11 mouse cellular contexts compared by ENCODE assay signal in the genomic region with DNA sequence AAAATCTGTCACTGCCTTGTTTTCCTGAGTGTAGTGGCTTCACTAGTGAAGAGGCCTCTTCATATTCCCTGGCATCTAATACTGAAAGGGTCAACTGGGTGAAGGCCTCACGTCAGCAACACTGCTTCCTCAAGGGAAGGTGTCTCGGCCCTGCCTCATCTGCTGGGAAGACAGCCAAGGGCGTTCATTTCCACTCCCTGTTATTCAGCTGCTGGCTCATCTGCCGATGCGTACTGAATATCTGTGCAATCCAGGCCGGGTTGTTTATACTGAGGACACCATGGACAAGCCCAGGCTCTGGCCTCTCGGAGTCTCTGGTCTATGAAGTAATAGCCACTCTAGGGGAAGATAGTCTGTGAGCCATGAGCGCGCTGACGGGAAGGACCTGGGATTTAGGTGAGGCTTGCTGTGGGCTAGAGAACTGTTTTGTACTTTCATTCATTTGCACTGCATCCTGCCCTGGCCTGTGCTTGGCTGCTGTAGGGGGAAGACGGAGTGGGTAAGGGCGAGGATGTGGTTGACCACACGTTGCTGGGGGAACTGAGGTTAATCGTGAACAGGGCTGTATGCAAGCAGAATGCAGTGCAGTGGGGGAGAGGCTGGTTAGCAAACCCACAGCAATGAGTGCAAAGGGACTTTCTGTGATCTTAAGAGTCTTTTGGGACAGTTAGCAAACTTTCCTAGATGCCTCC. TPM values are rescaled to one million over a fixed set of nuclear protein-coding genes. Genes with fewer than 3 reads are reported as not detected.
DNase-seq lines count a peak whose midpoint lies in the region; ATAC-seq and TF ChIP-seq lines count a peak whose summit lies in the region.
"Had no signal": no experiment of that assay in that cellular context is flagged by ENCODE, and none has a peak within 500 bp of the region (broad histone marks: within the 10 kb centered on the region; RNA-seq: fewer than 3 reads in every experiment).

No protein-coding gene starts in this region.

- H3K4me2 ChIP-seq in midbrain, embryonic 14.5 days (ENCODE audit: low read length), result no peak overlapping the region
- H3K4me2 ChIP-seq in midbrain, postnatal 0 days (ENCODE audit: low read depth, low read length, poor library complexity, severe bottlenecking), result no peak overlapping the region

- H3K9ac ChIP-seq in midbrain, embryonic 14.5 days (replicated peaks; ENCODE audit: low read length), result no peak overlapping the region
- H3K9ac ChIP-seq in midbrain, postnatal 0 days (replicated peaks; ENCODE audit: low read length, poor library complexity, severe bottlenecking), result no peak overlapping the region

- peak; percentile 14 for DNase-seq in midbrain, embryonic 14.5 days
- DNase-seq in midbrain, postnatal 0 days (ENCODE audit: low spot score), result no peak
- peak; percentile 76 for DNase-seq in kidney, postnatal 10 days
- DNase-seq in natural killer cell, adult 2 months (ENCODE audit: low spot score in 2 of 2), result peak; percentile 82 to 89
- peak; percentile 43 to 65 for DNase-seq in urinary bladder, postnatal 4 days (ENCODE audit: low spot score in 2 of 2)
- DNase-seq in frontal cortex, postnatal 25 days (ENCODE audit: low spot score in 2 of 2), result no peak
- no peak for DNase-seq in layer of hippocampus, adult 9-11 months

- no peak for ATAC-seq in midbrain, embryonic 14.5 days (ENCODE audit: low FRiP score, low TSS enrichment)
- no peak for ATAC-seq in midbrain, postnatal 0 days (ENCODE audit: low FRiP score)
- ATAC-seq in common myeloid progenitor, adult 5-6 weeks (replicated peaks; ENCODE audit: low read depth, poor library complexity, severe bottlenecking), result peak; percentile 100

- no peaks in the 10 kb centered on the region for H3K4me1 ChIP-seq in midbrain, embryonic 14.5 days (ENCODE audit: control insufficient read depth, insufficient read depth, low read length)
- H3K4me1 ChIP-seq in midbrain, postnatal 0 days (ENCODE audit: insufficient read depth, low read length), result no peaks in the 10 kb centered on the region

- no peak overlapping the region for H3K4me3 ChIP-seq in midbrain, embryonic 14.5 days (replicated peaks; ENCODE audit: low read depth, low read length)
- no peak overlapping the region for H3K4me3 ChIP-seq in midbrain, postnatal 0 days (ENCODE audit: low read depth, low read length)

- WGBS in midbrain, embryonic 14.5 days, result 90% methylated on average over 14 of the region's 14 CpGs
- 84% methylated on average over 14 of the region's 14 CpGs for whole genome bisulfite sequencing in midbrain, postnatal 0 days

- no peaks in the 10 kb centered on the region for H3K9me3 ChIP-seq in midbrain, embryonic 14.5 days (ENCODE audit: control insufficient read depth, low read length)
- 0 out of 2 replicates have a peak, but pooled peaks cover 4% of the 10 kb centered on the region for H3K9me3 ChIP-seq in midbrain, postnatal 0 days (ENCODE audit: low read length)

- H3K27me3 ChIP-seq in midbrain, embryonic 14.5 days (ENCODE audit: control insufficient read depth, insufficient read depth, low read length), result no peaks in the 10 kb centered on the region
- H3K27me3 ChIP-seq in midbrain, postnatal 0 days (ENCODE audit: insufficient read depth, low read length), result no peaks in the 10 kb centered on the region

- H3K36me3 ChIP-seq in midbrain, embryonic 14.5 days (ENCODE audit: control insufficient read depth, insufficient read depth, low read length), result peaks cover 31% of the 10 kb centered on the region
- peaks cover 18% of the 10 kb centered on the region for H3K36me3 ChIP-seq in midbrain, postnatal 0 days (ENCODE audit: insufficient read depth, low read length)

- H3K27ac ChIP-seq in midbrain, embryonic 14.5 days (replicated peaks; ENCODE audit: low read depth, low read length), result no peak overlapping the region
- H3K27ac ChIP-seq in midbrain, postnatal 0 days (ENCODE audit: low read depth, low read length), result no peak overlapping the region

- TF ChIP-seq CTCF in midbrain, postnatal 0 days (IDR thresholded peaks at IDR 0.05), result no peak

RNA-seq across cellular contexts. Expression of gene Defb48, which starts 43.8 kb away (rescaled TPM):
- not detected in 2 replicates for polyA plus RNA-seq in midbrain, embryonic 14.5 days (2014; fragmentation: Nextera tagmentation; extraction: Ambion mirVana)
- total RNA-seq in midbrain, postnatal 0 days (2014; rRNA removed), result not detected in 2 replicates
- polyA plus RNA-seq in midbrain, postnatal 0 days (2015; fragmentation: Nextera tagmentation; extraction: Ambion mirVana), result not detected in 2 replicates
- not detected in 2 replicates for total RNA-seq in common myeloid progenitor, adult 5-6 weeks (2017)
- total RNA-seq: adrenal gland, postnatal 4 days; left cerebral cortex, postnatal 10 days had no signal
- polyA plus RNA-seq: stomach, embryonic 16.5 days had no signal

RNA-seq across cellular contexts. Expression of gene Defb47, which starts 57.3 kb away (rescaled TPM):
- polyA plus RNA-seq in midbrain, embryonic 14.5 days (2014; fragmentation: Nextera tagmentation; extraction: Ambion mirVana), result 0.75 TPM in 1 of 2 replicates, not detected in the other
- total RNA-seq in midbrain, postnatal 0 days (2014; rRNA removed), result not detected in 2 replicates
- polyA plus RNA-seq in midbrain, postnatal 0 days (2015; fragmentation: Nextera tagmentation; extraction: Ambion mirVana), result not detected in 2 replicates
- total RNA-seq in common myeloid progenitor, adult 5-6 weeks (2017), result not detected in 2 replicates
- total RNA-seq: adrenal gland, postnatal 4 days; left cerebral cortex, postnatal 10 days had no signal
- polyA plus RNA-seq: stomach, embryonic 16.5 days had no signal

Comparison
In these comparisons a context has a peak if more than half of its experiments do, and no peak if none do; other contexts are left out.
1. DNase-seq: peak in midbrain, embryonic 14.5 days (single experiment), kidney, postnatal 10 days (single experiment), natural killer cell, adult 2 months (2 of 2) and urinary bladder, postnatal 4 days (2 of 2); none in midbrain, postnatal 0 days (single experiment), frontal cortex, postnatal 25 days (0 of 2) and layer of hippocampus, adult 9-11 months (single experiment).